Mouse (Mus musculus) heart, adult 11 months (tissue): ENCODE results near the gene Tmem212.

Experiments
- DNase-seq: peaks from one replicate; pipeline ENCODE4 v3.0.0; 2022

Gene Tmem212

GRCm38 (mm10) chr3:27898178-27898577 is 2.0 kb upstream of the Tmem212 start:
- DNase-seq, result no peak

DNA sequence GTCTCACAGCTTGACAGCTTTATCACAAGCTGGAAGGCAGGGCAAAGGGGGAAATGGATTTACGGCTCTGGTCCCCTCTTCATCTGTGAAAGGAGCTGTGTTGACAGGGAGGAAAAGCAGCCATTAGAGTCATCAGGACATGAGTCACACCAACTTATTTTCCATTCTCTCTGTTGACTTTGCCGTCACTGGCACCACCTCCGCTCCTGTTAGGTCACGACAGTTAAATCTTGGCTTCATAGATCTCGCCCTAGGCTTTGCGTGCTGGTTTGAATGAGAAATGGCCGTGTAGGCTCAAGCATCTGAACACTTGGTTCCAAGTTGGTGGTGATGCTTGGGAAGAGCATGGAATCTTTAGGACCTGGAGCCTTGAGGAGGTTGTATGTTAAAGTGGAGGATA is 9.6 kb downstream of the Tmem212 start:
- DNase-seq, result peak; percentile 94

GRCm38 (mm10) chr3:27885585-27885984 is 10.6 kb downstream of the Tmem212 start:
- DNase-seq, result no peak

DNA sequence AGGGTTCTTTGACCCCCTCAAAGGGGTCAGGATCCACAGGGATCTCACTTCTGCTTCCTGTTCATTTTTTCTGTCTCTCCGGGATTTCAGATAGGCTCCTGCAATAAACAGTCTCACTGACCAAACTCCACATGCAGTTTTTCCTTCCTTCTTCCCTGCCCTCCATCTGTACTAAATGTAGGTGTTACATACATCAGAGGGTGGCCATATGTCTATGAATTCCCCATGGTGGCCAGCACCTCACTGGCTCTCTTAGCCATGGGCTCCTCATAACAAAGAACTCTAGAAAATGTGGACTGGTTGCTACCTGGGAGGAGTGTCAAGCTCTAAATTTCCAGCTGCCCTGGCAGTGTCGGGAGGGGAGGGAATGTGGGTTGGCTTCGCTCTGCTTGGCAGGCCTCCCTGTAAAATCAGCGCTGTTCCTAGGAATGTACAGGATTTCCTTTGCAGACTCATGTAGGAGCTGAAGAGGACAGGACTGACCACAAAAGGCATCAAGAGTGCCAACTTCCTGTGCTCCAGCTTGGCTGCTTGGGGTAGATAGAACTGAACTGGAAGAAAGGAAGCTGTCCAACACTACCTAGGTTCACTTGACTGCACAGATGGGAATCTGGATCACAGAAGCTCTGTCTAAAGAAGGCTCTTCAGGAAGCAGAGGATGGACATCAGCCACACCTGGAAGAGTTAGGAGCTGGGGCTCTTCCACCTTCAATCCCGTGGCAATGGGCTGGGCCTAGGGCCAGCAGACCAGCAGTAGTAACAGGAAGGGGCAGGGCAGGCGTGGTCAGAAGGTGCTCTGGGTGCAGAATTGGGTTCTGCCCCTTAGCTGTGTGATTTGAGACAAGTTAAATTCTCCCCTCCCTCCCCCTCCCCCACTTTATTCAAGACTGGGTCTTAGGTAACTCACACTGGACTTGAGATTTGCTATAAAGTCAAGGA is 14.0 kb downstream of the Tmem212 start:
- no peak for DNase-seq

DNA sequence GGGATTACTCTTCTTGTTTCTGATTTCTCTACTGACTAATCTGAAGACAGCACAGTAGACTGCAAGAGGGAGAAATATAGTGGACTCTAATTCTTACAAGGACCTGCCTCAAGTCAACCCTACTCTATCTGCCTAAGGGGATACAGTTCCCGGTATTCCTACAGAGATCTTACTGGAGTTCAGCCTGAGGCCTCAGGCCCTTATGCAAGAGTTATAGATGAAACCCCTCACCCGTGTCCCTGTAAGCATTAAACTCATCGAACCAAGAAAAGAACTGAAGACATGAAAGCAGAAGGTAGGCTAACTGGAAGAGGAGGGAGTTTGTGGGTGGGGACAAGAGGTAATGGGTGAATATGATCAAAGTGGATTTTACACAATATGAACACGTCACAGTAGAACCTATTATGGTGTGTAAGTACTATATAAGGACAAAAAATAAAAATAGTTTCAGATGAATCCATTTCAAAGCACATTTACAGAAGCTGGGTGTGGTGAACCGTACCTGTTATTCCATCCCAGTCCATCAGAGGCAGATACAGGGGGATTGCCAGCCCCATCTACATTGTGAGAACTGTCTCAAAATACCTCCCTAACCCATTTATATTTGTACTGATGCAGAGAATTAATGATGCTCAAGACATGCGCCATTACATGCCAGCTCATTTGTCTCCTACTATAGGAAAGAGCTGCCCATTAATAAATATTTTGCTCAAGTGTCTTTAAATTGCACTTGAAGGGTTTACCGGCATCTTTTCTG is 17.1 kb downstream of the Tmem212 start:
- DNase-seq, result no peak

DNA sequence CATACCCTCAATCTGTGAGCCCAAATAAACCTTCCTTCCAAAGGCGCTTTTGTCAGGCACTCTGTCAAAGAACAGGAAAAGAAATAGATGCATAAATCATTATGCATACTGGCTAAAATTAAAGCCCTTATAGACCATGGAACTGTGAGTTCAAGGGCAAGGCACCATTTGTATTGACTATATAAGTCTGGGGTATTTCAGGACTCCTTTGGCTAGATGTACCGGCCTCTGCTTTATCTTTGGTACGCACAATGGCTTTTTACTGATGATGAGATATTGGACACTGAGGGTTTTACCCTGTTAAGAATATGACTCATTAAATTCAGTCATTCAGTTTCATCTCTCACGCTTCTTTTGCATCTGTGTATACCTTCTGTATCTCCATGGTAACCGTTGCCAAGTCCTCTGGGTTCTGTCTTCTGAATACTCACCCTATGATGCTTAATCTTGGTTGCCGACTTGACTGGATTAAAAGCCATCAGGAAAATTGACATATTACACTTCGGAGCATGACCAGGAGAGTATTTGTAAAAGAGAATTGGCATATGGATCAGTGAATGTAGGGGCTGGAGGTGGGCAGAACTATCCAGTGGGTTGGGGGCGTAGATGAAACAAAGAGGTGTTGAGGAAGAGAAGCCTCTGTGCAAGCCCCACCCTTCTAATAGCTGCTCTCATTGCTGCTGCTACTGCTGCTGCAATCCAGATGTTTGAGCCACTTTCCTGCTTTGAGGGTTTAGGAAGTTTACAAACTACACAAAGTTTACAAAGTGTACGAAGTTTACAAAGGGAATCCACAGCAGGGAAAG is 22.7 kb downstream of the Tmem212 start:
- peak; percentile 8 for DNase-seq

DNA sequence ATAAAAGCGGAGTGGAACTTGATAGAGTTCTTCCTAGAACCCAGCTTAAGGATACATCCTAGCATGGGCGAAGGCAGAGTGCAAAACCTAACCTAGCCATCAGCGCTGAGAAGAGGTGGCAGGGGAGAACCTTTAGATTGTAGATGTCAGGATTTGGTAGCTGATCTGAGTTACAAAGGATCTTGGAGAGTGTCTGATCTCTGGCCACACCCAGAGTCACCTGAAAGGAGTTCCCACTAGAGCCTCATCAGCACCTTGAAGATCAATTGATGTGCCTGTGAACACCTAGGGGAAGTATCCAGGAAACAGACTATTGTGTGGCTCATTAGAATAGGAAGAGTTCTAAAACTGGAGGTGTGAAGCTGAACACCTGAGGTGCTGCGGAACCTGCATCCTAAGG is 23.7 kb downstream of the Tmem212 start:
- DNase-seq, result peak; percentile 85

GRCm38 (mm10) chr3:27871891-27872290 is 24.3 kb downstream of the Tmem212 start:
- DNase-seq, result peak; percentile 35

DNA sequence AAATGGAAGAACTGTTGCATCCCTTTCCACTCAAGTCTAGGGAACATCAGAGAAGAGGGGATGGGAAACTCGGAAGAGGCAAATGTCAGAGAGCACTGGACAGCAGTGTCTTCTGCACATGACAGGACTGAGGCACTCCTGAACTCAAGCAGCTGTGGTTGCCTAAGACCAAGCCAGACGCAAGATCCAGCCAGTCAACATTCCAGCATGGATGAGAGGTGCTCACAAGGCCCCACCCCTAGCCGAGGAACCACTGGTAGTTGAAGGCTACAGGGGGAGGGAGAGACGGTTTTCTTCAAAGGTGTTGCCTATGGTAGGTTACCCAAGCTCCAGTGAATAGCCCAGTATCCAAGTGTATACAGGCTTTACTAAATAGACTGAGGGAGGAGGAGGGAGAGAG is 24.8 kb downstream of the Tmem212 start:
- DNase-seq, result peak; percentile 72

GRCm38 (mm10) chr3:27868681-27869080 is 27.5 kb downstream of the Tmem212 start:
- peak; percentile 68 for DNase-seq

- DNase-seq, result peak; percentile 61
These were observed 28.4 kb downstream of the Tmem212 start for GRCm38 (mm10) chr3:27867731-27868130.

DNA sequence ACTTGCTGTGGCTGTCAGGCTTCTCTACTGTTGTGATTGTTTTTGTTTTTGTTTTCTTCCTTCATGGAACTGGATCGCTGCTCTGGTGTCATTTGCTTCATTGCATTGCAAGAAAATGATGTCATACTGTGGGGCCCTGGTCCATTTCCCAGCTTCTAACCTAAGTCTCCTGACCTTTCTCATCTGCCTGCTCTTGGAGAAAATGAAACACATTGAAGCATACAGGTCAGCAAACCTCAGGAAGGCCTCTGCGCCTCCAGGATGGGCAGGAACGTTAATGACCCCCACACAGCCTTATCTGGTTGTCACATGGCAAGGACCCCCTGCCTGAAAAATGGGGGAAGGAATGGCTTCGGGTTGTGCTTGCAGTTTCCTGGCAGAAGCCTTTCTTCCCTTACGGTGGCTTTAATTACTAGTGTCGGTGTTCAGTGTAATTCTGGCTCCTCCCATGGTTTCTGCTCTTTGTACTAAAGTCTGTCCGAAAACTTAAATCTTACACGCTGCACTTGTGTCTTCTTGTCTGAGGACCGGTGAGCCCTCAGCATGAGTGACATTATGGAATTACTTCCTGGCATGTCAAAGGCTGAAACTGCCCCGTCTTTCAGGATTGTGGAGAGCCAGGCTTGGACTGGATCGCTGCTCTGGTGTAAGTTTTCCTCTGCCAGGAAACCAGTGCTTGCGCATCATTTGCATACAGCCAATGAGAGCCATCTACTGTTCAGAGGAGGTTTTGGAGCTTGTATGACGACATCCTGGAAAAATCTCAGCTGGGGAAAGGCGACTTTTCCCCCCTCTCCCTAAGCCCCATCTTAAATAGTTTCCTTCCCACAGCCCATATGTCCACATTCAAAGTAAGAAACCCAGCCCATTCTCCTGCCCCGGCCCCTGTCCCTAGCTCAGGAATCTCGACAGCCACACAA is 33.1 kb downstream of the Tmem212 start:
- DNase-seq, result peak; percentile 99

DNA sequence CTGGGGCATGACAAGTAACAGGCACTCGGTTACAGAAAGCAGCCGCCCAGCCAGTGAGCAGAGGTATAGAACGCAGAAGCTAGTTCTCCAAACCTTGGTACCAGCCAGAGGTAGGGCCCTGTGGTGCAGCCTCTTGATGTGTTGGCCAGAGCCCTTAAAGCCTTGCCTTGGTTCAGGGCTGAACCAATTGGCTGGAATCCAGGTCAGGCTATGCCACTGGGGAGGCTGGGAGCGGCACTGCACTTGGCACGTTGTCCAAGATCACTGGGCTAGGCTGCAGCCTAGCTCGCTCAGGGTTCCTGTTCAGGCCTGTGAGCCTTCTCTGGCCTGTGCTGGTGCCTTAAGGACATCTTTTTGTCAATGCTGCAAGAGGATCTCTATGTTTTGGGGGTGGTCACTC is 34.6 kb downstream of the Tmem212 start:
- peak; percentile 97 for DNase-seq

DNA sequence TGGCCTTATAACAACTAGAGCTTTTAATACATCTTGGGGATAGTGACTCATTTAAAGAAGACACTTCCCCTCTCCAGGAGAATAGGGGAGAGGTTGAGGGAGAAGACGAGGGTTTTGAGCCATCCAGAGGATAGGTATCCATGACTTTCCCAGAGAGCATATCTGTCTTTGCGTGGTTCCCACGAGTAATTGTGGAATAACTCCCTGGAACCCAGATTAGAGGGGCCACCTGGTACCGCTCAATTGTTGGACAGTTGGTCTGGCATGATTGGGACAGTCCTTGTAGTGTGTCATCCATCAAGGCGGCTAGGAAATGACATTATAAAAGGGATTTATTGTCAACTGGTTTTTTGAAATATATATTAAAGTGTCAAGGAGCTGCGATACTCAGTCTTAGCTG is 35.1 kb downstream of the Tmem212 start:
- peak; percentile 83 for DNase-seq

DNA sequence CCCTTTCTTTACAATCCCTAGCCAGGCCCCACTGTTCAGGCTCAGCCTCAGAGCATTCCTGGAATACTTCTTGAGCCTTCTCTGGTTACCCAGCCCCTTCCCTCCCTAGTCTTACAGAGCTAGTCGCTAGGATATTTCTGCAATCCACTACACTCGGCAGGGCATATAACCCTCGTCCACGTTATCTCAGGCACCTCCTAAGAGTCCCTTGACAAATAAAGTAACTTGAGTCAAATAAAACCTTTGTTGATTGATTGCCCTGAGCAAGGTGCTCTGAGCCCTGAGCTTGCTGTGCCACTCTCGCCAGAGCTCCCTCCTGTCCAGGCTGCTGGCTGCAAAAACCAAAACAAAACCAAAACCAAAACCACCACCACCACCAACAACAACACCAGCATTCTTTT is 37.0 kb downstream of the Tmem212 start:
- peak; percentile 96 for DNase-seq

DNA sequence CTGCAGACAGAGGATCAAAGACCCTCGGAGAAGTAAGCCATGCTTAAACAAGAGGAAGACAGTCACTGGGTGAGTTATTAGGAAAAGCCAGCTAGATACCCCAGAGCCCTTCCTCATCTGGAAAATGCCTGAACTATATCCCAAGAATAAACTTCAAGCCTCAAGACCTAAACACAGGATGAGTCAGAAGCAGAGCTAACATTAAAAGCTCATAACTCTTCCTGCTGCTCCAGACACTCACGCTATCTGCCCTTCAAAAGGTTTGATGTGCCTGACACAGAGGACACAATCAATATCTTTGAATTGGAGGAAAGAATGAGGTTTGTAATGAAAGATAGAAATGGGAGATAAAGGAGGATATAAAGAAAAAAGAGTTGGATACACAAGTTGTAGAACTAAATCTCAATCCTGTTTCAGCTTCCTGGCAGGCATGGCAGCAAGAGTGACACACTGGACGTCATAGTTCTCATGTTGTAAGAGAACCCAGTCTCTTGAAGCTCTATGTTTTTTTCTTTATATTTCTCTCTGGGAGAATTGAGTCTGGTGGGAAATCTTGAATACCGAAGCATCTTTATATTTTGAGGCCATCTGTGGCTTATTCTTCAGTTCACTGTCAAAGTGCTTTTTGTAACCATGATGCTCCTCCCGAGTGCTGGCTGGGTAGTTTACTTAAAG is 37.6 kb downstream of the Tmem212 start:
- no peak for DNase-seq

DNA sequence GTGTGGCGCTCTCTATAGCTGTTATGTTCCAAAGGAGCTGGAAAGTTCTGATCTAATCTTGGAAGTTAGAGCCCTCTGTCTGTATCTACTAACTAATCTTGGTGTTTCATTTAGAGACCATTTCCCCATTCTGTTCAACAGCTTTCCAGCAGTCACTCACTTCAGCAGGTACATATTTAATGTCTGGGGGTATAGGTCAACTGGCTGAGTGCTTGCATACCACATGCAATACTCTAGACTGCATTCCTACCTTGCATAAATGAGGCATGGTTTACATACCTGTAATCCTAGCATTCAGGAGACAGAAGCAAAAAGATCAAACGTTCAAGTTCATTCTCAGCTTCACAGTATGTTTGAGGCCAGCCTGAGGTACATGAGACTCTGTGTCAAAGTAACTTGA is 39.9 kb downstream of the Tmem212 start:
- peak; percentile 23 for DNase-seq

GRCm38 (mm10) chr3:27854431-27855180 is 41.6 kb downstream of the Tmem212 start:
- DNase-seq, result peak; percentile 72

DNA sequence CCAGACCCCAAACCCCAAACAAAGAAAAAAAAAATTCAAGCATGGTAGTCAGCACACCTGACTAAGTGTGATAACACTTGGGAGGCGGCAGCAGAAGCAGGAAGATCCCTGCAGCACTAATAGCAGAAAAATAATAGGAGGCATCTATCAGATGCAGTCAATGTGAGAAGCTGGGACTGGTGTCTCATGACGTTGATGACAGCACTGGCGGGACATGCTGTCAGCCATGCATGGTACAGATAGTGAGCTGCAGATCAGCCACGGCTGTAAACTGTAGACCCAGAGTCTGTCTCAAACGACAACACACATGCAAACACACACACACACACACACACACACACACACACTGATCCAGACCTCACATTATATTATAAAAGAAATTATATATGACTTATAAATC is 52.9 kb downstream of the Tmem212 start:
- DNase-seq, result peak; percentile 68

GRCm38 (mm10) chr3:27842856-27843255 is 53.3 kb downstream of the Tmem212 start:
- DNase-seq, result peak; percentile 58

DNA sequence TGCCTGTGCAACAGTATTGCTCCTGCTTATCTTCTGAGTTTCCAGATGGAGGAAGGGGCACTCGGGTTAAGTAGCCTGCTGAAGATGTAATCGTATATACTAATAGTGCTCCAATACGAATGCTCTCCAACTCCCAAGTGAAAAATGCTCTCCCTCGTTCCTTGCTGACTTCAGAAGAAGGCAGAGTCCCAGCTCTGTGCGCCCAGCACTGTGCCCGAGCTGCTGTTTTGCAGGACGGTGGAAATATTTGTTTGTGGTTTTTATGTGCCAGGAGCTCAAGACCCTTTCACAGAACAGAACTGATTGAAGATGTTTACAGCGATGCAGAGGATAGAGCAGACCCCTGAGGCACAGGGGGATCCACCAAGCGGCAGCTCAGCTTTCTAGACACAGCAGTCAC is 55.9 kb downstream of the Tmem212 start:
- DNase-seq, result peak; percentile 52
